Mouse (Mus musculus) embryonic stem cell, embryonic (primary cell): Measurements from ENCODE around the gene Gm49322.

Source experiments
- CTCF ChIA-PET, 4 experiments: fragments of 300-600 bp in 2 of 4; fragments of 350-600 bp in 2 of 4; sonication (Branson Sonifier 250); formaldehyde crosslinking; loops; one replicate each; lab custom pipeline; 2022; ENCODE audit warnings: inconsistent platforms in 2 of 4; lab: Charles Lee
- POLR2A ChIA-PET, 4 experiments: fragments of 300-600 bp in 2 of 4; fragments of 350-600 bp in 2 of 4; sonication (Branson Sonifier 250); formaldehyde crosslinking; loops; one replicate each; lab custom pipeline; 2022; ENCODE audit warnings: antibody characterized with exemption in 4 of 4, inconsistent platforms in 1 of 4; lab: Charles Lee

Gene Gm49322

DNA sequence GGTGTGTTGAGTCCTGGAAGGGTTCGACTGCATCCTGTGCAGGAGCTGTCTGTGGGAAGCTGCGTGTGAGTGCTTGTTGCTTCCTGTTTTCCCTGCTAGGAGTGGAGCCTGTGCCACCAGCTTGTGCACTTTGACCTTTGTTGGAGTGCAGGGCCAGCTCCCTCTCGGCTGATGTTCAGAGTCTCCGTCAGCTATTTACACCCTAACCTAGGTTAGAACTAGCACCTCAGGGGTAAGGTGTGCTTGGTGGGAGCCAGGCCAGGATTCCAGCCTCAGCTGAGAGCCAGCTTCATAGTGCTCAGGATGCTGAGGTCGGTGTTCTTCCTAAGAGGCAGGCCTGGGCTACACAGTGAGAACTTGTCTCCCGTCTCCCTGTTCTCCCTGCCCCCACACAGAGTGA is 29.5 kb downstream of the Gm49322 start:
- CTCF ChIA-PET = interaction anchor here in 2 of 4 experiments (0.6 to 1.6 kb wide), 3 partner anchors 12 to 57 kb away, joined by 3 to 4 read pairs (median 3); no protein-coding TSS in a partner anchor
- POLR2A ChIA-PET = interaction anchor here in 2 of 4 experiments (0.8 to 16.1 kb wide), 16 partner anchors 11 to 74 kb away, joined by 3 to 147 read pairs (median 4); partner anchors contain the start of genes Csnk1g2 (in 2 of the 2), Gm49322 (in 1 of the 2), Mknk2 (in 1 of the 2) and Rexo1 (in 1 of the 2)

DNA sequence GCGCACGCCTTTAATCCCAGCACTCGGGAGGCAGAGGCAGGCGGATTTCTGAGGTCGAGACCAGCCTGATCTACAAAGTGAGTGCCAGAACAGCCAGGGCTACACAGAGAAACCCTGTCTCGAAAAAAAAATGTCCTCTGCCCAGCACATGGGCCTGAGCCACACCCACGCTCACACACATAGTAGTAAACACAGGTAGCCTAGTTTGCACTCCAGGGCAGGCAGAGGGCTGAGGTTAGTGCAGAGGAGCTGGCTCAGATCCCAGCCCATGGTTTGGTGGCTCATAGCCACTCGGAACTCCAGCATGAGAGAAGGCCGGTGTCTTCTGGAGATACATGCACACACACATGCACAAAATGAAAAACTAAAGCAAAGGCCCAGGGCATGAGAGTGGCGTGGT is 41.1 kb downstream of the Gm49322 start:
- ChIA-PET CTCF (interaction anchor here in 2 of 4 experiments (0.6 to 0.7 kb wide), 2 partner anchors 41 to 97 kb away, joined by 3 to 4 read pairs; no protein-coding TSS in a partner anchor), POLR2A (interaction anchor here in 3 of 4 experiments (0.7 to 33.3 kb wide), 9 partner anchors 8 to 90 kb away, joined by 3 to 944 read pairs (median 5); partner anchors contain the start of genes Mknk2 (in 2 of the 3) and Csnk1g2 (in 1 of the 3))

DNA sequence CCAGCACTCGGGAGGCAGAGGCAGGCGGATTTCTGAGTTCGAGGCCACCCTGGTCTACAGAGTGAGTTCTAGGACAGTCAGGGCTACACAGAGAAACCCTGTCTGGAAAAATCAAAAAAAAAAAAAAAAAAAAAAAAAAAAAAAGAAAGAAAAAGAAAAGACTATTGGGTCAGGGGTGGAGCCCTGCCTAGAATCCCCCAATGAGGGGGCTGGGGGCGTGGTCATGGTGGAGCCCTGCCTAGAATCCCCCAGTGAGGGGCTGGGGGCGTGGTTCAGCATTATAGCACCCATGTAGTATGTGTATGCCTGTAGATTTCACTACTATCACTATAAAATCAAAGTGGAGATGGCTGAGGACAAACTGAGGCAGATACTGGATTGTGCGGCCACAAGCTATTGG is 44.1 kb downstream of the Gm49322 start:
- POLR2A ChIA-PET = interaction anchor here in 3 of 4 experiments (1.2 to 33.3 kb wide), 10 partner anchors 10 to 60 kb away, joined by 3 to 944 read pairs (median 12); partner anchors contain the start of genes Csnk1g2 (in 2 of the 3), Mknk2 (in 2 of the 3) and Abhd17a (in 1 of the 3)
- CTCF ChIA-PET = interaction anchor here in 2 of 4 experiments (0.5 to 2.0 kb wide), 4 partner anchors 71 to 231 kb away, joined by 3 to 5 read pairs (median 4); no protein-coding TSS in a partner anchor

DNA sequence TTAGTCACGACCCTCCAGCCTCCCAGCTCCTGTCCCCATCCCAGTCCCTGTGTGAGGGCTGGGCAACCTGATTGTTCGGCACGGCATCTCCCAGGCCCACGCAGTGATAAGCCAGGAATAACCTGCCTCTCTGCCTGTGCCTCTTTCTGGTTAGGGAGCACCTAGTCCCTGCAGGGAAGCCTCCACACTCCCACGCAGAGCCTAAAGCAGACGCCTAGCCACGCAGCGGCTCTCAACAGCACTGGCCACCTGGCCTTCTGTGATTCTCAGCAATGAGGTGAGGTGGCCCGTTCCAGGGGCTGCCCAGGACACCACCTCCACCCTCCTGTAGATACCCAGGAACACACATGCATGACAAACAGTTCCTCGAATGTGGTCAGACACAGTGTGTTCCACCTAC is 44.6 kb downstream of the Gm49322 start:
- ChIA-PET POLR2A (interaction anchor here in 3 of 4 experiments (0.9 to 33.3 kb wide), 10 partner anchors 10 to 133 kb away, joined by 3 to 944 read pairs (median 12); partner anchors contain the start of genes Csnk1g2 (in 2 of the 3), Mknk2 (in 2 of the 3) and Abhd17a (in 1 of the 3)), CTCF (interaction anchor here in 2 of 4 experiments (0.5 to 2.0 kb wide), 4 partner anchors 10 to 231 kb away, joined by 3 to 5 read pairs (median 4); no protein-coding TSS in a partner anchor)

DNA sequence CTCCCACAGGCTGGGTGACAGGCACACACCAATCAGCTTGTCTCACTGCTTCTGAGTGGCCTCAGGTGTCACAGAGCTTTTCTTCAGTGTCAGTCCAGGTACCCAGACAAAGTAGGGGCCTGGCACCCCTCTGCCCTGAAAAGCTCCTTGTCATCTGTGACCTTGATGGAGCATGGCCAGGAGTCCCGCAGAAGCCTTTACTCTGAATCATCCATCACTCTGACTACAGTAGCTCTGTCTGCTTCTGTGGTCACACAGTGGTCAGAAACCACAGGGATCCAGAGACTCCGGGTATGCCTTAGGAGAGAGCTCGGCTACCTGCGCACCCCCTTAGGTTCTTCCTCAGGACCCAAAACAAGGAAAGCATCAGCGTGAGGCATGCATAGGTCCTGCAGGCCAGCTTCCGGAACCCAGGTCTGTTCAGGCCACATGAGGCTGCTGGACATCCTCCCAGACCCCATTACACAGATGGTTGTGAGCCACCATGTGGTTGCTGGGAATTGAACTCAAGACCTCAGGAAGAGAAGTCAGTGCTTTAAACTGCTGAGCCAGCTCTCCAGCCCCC is 47.4 kb downstream of the Gm49322 start:
- CTCF ChIA-PET = interaction anchor here in 3 of 4 experiments (0.6 to 2.1 kb wide), 11 partner anchors 8 to 147 kb away, joined by 3 to 9 read pairs (median 4); partner anchors contain the start of gene Abhd17a (in 1 of the 3)
- POLR2A ChIA-PET = interaction anchor here in 3 of 4 experiments (0.9 to 33.3 kb wide), 24 partner anchors 10 to 486 kb away, joined by 3 to 944 read pairs (median 5); partner anchors contain the start of genes Csnk1g2 (in 2 of the 3), Mknk2 (in 2 of the 3) and Abhd17a (in 1 of the 3)

DNA sequence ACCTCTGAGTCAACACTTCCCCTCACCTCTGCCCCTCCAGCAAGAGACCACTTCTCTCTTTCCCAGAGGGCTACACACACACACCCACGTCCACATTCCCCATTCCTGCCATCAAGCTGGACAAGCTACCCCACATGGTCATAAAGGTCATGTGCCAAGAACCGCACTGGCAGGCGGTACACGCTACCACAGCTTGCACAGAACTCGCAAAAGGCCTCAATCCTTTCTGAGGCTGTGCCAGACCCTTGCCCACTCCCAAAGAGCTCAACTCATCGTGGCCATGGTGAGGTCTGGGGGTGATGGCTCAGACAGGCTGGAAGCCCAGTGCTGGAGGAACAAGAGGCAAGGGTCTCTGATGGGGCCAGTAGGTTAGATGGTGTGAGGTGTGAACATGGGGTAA is 49.0 kb downstream of the Gm49322 start:
- CTCF ChIA-PET = interaction anchor here in 1 of 4 experiments (1.6 kb wide), 1 partner anchor 10 kb away, joined by 9 read pairs; no protein-coding TSS in a partner anchor
- POLR2A ChIA-PET = interaction anchor here (0.6 to 33.3 kb wide), 17 partner anchors 10 to 99 kb away, joined by 3 to 944 read pairs (median 5); partner anchors contain the start of genes Mknk2 (in 2 of the 4), Abhd17a (in 1 of the 4) and Csnk1g2 (in 1 of the 4)

DNA sequence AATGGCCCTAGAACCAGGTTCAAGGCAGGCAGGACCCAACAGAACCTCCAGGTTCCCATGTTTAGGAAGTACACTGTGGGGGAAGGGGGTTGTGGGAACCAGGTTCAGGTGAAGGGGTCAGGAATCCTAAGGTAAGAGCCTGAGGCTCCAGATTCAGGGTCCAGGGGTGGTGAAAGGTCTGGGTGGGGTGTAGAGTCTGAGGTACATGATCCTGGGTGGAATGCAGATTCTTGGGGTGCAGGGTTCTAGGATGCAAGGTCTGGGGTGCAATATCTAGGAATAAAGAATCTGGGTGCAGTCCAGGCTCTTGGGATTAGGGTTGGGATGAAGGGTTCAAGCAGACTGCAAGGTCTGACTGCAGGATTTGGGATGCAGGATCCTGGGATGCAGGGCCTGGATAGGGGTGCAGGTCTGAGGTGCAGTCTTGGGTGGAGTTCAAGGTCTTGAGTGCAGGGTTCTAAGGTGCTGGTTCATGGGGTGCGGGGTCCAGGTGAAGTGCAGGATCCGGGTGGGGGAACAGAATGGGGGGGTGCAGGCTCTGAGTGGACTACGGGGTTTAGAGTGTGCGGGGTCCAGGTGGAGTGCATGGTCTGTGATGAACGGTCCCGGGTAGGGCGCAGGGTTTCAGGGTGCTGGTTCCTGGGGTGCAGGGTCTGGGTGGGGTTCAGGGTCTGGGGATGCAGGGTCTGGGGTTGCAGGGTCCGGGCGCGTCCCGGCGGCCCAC is 49.7 kb downstream of the Gm49322 start:
- ChIA-PET CTCF (no interaction called here), POLR2A (interaction anchor here (1.1 to 33.3 kb wide), 8 partner anchors 15 to 65 kb away, joined by 3 to 944 read pairs (median 16); partner anchors contain the start of genes Mknk2 (in 2 of the 4) and Abhd17a (in 1 of the 4))

DNA sequence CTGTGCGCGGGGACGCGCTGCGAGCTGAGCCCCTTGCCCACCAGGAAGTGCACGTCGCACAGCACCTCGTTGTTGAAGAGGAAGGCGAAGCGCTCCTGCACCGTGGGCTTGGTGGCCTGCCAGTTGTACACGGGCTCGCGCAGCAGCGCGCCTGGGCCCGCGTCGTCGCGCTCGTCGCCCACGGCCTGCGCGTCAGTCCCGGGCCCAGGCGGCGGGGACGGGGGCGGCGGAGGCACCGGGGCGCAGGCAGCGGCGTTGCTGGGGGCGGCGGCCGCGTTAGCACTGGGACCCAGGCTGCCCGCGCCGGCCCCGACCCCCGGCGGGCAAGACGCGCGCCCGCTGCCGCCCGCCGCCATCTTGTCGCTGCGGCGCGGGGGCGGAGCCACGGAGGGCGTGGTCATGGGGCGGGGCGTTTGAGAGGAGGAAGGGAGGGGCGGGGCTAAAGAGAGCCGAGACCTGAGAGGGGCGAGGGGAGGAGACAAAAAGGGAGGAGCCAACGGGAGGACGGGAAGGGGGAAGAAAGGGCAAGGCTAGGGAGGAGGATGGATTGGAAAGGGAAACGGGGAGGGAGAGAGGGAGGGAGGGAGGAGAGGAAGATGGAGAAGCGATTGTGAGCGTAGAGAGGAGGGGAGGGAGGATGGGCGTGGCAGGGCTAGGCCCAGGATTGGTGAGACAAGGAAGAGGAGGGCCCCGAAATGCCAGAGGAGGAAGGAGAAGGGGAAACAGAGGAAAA is 50.5 kb downstream of the Gm49322 start:
- CTCF ChIA-PET = interaction anchor here in 1 of 4 experiments (5.3 kb wide), 1 partner anchor 20 kb away, joined by 74 read pairs; the partner anchor contains the start of gene Mknk2
- POLR2A ChIA-PET = interaction anchor here in 2 of 4 experiments (0.7 to 33.3 kb wide), 9 partner anchors 15 to 225 kb away, joined by 3 to 944 read pairs (median 5); partner anchors contain the start of genes Mknk2 (in 2 of the 2), Abhd17a (in 1 of the 2) and Csnk1g2 (in 1 of the 2)

DNA sequence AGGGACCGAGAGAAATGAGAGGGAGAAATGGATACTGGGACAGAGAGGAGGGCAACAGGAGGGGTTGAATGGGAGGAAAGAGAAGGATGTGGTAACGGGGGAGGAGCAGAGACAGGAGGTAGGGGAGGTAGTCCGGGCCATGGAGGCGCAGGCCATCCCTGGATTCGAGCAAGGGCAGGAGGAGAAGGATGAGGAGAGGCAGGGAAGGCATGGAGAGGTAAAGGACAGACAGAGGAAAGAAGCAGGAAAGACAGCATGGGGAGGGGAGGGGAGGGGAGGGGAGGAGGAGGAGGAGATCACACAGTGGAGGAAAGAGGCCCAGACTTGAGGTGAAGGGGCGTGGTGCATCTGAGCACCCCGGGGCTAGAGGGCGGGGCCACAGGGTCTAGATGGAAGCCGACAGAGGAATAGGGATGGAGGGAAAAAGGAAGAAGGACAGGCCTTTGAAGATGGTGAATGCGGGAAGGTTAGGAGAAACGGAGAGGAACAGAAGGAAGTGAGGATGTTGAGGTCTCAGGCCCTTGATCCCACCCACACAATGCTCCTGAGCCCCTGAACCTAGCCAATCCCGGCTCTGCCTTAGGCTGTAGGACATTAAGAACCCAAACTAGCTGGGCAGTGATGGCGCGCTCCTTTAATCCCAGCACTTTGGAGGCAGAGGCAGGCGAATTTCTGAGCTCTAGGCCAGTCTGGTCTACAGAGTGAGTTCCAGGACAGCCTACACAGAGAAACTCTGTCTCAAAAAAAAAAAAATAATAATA is 51.2 kb downstream of the Gm49322 start, which contains the start of gene Btbd2:
Gene Btbd2, minus strand, starts transcription at position 209 of the 761 bp plus-strand sequence.
- ChIA-PET POLR2A (interaction anchor here in 3 of 4 experiments (0.7 to 33.3 kb wide), 16 partner anchors 15 to 224 kb away, joined by 3 to 944 read pairs (median 5); partner anchors contain the start of genes Csnk1g2 (in 2 of the 3), Mknk2 (in 2 of the 3), Abhd17a (in 1 of the 3) and Ap3d1 (in 1 of the 3)), CTCF (interaction anchor here in 3 of 4 experiments (0.7 to 5.3 kb wide), 8 partner anchors 19 to 118 kb away, joined by 3 to 74 read pairs (median 4); partner anchors contain the start of genes Abhd17a (in 1 of the 3), Atp8b3 (in 1 of the 3), Klf16 (in 1 of the 3) and Mknk2 (in 1 of the 3))

DNA sequence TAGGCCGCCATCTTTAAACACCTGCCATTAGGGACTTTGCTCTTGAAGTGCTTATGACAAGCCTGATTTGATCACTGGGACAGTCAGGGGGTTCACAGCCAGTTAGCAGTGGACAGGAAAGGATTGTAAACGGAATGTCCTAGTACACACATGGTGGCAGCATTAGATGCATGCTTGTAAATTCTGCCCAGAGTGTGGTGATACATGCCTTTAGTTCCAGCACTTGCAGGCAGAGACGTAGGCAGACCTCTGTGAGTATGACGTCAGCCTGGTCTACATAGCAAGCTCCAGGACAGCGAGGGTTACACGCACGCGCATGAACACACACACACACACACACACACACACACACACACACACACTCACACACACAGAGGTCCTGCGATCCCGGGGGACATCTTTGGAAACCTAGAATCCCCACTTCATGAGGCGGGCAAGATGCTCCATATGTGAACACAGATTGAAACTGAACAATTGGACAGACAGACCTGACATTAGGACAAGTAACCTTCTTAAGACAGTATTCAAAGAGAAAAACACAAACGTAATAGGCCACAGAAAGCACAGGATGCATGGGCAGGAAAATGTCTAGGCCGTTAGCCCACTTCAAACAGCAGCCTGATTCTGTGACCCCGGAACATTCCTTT is 52.5 kb downstream of the Gm49322 start:
- ChIA-PET POLR2A (interaction anchor here (0.6 to 33.3 kb wide), 26 partner anchors 10 to 271 kb away, joined by 3 to 944 read pairs (median 5); partner anchors contain the start of genes Csnk1g2 (in 2 of the 4), Mknk2 (in 2 of the 4), Rexo1 (in 2 of the 4) and Abhd17a (in 1 of the 4)), CTCF (interaction anchor here (0.5 to 5.3 kb wide), 25 partner anchors 9 to 1970 kb away, joined by 3 to 74 read pairs (median 4); partner anchors contain the start of genes Atp8b3 (in 2 of the 4), Klf16 (in 2 of the 4), Mknk2 (in 2 of the 4) and Abhd17a (in 1 of the 4))

DNA sequence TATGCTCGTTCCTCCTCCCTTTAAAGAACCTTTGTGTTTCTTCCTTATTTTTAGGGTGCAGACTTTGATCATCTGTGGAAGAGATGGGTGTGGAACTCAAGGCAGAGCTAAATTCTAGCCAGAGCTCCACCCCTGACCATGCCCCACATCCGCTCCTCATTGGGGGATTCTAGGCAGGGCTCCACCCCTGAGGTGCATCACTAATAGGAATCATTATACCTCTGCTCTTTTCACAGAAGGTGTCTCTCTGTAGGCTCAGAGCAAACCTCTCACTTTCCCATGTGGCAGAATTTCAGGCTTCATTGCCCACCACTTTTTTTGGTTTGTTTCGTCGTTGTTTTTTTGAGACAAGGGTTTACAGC is 53.0 kb downstream of the Gm49322 start:
- ChIA-PET CTCF (interaction anchor here (0.5 to 5.3 kb wide), 34 partner anchors 8 to 1969 kb away, joined by 3 to 74 read pairs (median 4); partner anchors contain the start of genes Mknk2 (in 3 of the 4), Atp8b3 (in 2 of the 4), Klf16 (in 2 of the 4) and Abhd17a (in 1 of the 4)), POLR2A (interaction anchor here (0.8 to 33.3 kb wide), 20 partner anchors 13 to 271 kb away, joined by 3 to 944 read pairs (median 6); partner anchors contain the start of genes Ap3d1 (in 2 of the 4), Mknk2 (in 2 of the 4), Abhd17a (in 1 of the 4) and Csnk1g2 (in 1 of the 4))

DNA sequence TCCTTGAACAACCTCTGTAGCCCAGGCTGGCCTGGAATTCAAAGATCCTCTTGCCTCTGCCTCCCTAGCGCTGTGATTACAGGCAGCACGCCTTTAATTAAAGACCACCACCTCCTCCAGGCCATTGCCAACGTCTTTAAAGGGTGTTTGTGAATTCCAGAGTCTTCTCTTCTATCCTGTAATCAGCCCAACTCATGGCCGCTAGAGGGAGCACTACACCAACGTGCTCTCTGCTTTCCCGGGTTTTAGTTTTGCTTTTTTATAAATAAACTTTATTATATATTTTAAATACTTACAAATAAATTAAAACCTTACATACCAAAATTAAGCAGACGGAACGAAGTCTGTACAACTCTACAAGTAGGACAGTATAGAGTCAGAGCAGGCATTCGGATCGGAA is 53.4 kb downstream of the Gm49322 start:
- ChIA-PET POLR2A (interaction anchor here (0.8 to 33.3 kb wide), 17 partner anchors 12 to 270 kb away, joined by 3 to 944 read pairs (median 7); partner anchors contain the start of genes Ap3d1 (in 2 of the 4), Mknk2 (in 2 of the 4), Abhd17a (in 1 of the 4) and Csnk1g2 (in 1 of the 4)), CTCF (interaction anchor here (0.5 to 5.3 kb wide), 30 partner anchors 9 to 271 kb away, joined by 3 to 74 read pairs (median 4); partner anchors contain the start of genes Mknk2 (in 3 of the 4), Atp8b3 (in 2 of the 4), Abhd17a (in 1 of the 4) and Klf16 (in 1 of the 4))

DNA sequence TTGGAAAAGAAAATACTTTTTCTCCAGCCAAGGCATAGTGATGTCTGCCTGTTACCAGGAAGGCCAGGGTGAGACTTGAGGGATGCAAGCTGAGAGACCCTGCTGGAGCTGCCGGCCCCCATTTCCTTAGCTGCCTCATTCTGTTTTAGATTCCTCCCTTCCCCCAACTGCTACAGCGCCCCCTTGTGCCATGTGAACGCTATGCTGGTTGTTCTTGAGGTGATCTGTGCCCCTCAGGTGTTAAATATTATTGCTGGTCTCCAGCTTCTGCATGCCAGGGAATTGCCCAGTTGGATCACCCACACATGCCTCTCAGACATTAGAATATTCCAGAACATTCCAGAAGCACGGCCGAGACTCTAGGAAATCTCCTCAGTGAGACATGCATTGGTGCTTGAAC is 55.3 kb downstream of the Gm49322 start:
- ChIA-PET POLR2A (interaction anchor here (0.6 to 33.3 kb wide), 46 partner anchors 11 to 493 kb away, joined by 3 to 944 read pairs (median 4); partner anchors contain the start of genes Adat3 (in 2 of the 4), Csnk1g2 (in 2 of the 4), Gadd45b (in 2 of the 4) and Klf16 (in 2 of the 4)), CTCF (interaction anchor here (0.6 to 5.3 kb wide), 79 partner anchors 8 to 628 kb away, joined by 3 to 74 read pairs (median 5); partner anchors contain the start of genes Abhd17a (in 2 of the 4), Atp8b3 (in 2 of the 4), Csnk1g2 (in 2 of the 4) and Mknk2 (in 2 of the 4))
